Mouse (Mus musculus): Measurements from ENCODE around the gene Nt5c. TPM values are rescaled to one million over a fixed set of nuclear protein-coding genes. Genes with fewer than 3 reads are reported as not detected.
"Not testable (repeated sequence)": the region's sequence is repeated elsewhere in the genome, so short reads cannot be mapped to it uniquely, and the experiment has no call there.

The Nt5c gene
- total RNA-seq, 1 experiment from 2014 or later = 98.6 TPM

DNA sequence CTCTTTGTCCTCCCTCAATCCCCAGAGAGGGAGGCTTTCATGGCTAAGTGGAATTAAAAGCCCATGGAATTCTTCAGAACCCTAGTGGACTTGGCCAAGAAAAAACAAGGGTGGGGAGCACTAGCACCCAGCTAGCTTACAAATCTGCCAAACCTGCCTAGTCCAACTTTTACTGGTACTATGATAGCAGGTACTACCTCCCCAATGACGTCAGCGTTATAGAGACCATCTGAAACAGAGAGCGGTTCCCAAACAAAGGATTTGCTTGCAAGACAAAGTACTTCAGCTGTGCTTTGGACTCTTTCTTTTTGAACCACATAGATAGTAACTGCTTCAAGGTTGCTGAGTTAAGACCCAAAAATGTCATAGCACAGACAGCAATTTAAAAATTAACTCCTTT, 20.3 kb upstream of the Nt5c start:
- no peak for ATAC-seq (replicated peaks; ENCODE audit: low read depth, poor library complexity, severe bottlenecking)

- ATAC-seq (replicated peaks; ENCODE audit: low read depth, poor library complexity, severe bottlenecking) = no peak
Observed at GRCm38 (mm10) chr11:115511121-115511520, 19.5 kb upstream of the Nt5c start.

- ATAC-seq (replicated peaks; ENCODE audit: low read depth, poor library complexity, severe bottlenecking) = no peak
Observed at GRCm38 (mm10) chr11:115510507-115510888, 18.8 kb upstream of the Nt5c start.

DNA sequence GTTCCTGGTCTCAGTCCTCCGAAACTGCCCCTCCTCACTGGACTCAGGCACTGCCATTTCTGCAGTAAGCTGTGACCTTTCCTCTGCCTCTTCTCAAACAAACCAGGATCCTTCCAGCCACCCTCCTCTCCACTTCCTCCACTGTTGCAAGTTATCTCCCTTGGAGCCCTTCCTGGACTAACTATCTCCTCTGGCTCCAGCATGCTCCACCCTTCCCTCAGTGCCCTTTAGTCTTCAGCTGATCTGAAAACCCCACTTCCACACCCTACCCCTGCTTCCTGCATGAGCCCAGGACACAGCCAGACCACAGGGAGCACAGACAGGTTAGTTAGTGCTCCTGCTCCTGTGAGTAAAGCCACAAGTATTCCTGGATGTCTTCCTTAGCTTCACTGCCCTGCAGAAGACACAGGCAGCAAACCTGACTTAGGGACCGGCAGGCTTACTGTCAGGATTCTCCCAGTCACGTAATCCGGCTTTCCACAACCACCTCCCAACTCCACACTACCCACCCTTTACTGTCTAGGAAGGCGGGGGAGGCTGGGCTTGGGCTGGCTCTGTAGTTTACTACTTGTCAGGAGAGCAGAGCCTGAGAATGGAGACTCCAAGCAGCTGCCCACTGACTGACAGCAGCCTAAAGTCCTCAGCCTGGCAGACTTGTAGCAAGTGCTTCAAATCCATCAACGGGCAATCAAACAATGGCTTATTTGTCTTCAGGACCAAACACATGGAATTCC, 18.3 kb upstream of the Nt5c start:
- no peak for ATAC-seq (replicated peaks; ENCODE audit: low read depth, poor library complexity, severe bottlenecking)

- 0 out of 2 replicates have a peak, but pooled peaks have one; percentile 6 for ATAC-seq (replicated peaks; ENCODE audit: low read depth, poor library complexity, severe bottlenecking)
Observed at GRCm38 (mm10) chr11:115508061-115508460, 16.4 kb upstream of the Nt5c start.

DNA sequence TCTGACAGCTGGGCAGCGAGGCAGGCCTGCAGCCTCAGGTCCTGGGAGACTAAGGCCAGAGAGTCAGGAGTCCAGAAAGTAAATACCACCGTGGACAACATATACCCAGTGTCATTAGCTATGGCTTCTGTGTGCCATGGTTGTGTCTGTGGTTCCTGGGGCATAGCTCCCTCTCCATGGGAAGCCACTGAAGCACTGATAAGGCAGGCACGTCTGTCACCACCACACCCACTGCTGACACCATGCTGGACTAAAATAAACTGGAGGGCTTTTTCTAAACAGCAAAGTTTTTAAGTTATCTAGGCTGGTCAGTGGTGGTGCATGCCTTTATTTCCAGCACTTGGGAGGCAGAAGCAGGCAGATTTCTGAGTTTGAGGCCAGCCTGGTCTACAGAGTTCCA, 14.9 kb upstream of the Nt5c start:
- peak; percentile 75 for ATAC-seq (replicated peaks; ENCODE audit: low read depth, poor library complexity, severe bottlenecking)

- no peak for ATAC-seq (replicated peaks; ENCODE audit: low read depth, poor library complexity, severe bottlenecking)
Observed at GRCm38 (mm10) chr11:115502636-115503035, 11.0 kb upstream of the Nt5c start.

DNA sequence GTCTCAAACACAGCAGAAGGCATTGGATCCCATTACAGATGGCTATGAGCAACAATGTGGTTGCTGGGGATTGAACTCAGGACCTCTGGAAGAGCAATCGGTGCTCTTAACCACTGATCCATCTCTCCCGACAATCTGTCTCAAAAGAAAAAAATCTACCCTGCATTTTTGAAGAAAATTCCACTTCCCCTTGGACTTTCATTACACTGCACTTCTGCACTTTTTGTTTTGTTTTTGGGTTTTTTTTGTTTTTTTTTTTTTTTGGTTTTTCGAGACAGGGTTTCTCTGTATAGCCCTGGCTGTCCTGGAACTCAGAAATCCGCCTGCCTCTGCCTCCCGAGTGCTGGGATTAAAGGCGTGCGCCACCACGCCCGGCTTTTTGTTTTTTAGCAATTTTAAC, 4.9 kb upstream of the Nt5c start:
- ATAC-seq (replicated peaks; ENCODE audit: low read depth, poor library complexity, severe bottlenecking) = not testable (repeated sequence)

DNA sequence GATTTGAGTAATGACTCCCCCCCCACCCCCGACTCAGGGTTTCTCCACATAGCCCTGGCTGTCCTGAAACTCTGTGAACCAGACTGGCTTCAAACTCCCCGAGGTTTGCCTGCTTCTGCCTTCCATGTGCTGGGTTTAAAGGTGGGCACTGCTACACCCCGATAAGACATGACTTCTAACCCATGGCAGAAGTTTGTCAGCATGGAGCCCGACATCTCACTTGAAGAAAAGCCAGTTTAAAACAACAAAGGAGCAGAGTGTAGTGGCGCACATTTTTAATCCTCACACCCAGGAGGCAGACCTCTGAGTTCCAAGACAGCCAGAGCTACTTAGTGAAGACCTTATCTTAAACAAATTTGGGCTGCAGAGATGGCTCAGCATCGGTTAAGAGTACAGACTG, 725 bp upstream of the Nt5c start:
- no peak for ATAC-seq (replicated peaks; ENCODE audit: low read depth, poor library complexity, severe bottlenecking)

DNA sequence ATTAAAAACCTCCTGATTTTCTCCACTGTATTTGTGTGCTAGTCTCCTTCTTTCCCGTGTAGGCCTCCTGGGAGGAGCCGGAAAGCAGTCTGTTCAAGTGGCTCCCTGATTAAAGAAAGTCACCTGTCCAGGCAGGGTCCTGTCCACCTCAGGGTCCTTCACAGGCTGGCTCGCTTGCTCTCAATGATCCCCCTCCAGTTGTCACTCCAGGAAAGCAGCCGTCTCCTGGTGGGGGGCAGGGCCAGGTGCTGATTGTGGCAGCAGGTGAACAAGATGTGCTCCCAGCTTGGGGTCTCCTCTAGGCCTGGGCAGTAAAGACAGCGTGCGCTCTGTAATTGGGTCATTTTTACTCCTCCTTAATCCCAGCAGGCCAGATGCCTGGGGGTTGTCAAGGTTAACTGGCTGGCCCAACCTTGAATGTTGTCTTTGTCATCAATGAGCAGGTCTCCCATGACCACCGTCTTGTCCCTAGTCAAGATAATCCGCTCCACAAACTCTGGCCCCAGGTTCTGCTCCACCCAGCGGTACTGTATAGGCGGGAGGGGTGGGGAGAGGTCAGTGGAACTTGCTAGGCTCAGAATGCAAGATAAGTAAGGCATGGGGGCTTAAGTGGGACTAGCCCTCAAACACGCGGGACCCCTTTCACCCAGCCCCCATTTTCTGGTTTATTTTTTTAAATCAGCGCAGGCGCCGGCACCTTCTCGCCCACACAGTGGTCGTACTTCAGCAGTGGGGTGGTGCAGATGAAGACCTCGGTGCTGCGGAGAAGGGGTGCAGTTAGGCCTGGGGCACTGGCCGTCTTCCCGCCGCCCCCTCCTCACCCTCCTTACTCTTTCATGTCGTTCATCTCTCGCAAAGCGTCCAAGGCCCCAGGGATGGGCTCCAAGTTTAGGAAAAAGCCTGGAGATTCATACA, 964 bp downstream of the Nt5c start:
- no peak for ATAC-seq (replicated peaks; ENCODE audit: low read depth, poor library complexity, severe bottlenecking)

DNA sequence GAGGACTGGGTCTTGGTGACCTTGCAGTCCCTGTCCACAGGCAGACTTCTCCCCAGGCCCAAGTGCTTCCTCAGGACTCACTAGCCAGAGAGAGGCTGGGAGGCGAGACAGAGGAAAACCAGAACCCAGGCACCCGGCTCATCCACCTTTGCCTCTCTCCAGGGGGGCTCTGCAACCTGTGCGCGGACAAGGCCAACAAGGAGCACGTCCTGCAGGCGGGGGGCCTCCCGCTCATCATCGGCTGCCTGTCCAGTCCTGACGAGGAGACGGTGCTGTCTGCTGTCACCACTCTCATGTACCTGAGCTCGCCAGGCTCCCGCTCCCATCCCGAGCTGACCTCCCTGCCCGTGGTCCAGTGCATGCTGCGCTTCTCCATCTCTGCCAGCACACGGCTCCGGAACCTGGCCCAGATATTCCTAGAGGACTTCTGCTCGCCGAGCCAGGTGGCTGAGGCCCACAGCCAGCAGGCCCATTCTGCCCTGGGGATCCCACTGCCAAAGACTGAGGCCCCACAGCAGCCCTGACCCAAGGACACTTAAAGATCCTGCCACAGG, 3.0 kb downstream of the Nt5c start:
- ATAC-seq (replicated peaks; ENCODE audit: low read depth, poor library complexity, severe bottlenecking) = no peak

- ATAC-seq (replicated peaks; ENCODE audit: low read depth, poor library complexity, severe bottlenecking) = no peak
Observed at GRCm38 (mm10) chr11:115485155-115485554, 6.5 kb downstream of the Nt5c start.

DNA sequence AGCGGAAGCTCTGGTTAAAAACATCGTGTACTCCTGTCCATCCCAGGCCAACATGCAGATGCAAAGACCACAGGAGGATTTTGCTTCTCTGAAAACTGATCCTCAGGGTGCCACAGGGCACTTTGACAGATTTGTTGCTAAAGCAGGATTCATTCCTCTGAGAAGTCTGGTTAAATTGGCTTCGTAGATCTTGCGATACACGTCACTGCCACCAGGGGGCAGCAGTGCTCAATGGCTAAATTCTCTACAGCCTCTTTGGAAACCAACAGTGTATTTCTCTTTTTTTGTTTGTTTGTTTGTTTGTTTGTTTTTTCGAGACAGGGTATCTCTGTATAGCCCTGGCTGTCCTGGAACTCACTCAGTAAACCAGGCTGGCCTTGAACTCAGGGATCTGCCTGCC, 7.9 kb downstream of the Nt5c start:
- peak; percentile 83 for ATAC-seq (replicated peaks; ENCODE audit: low read depth, poor library complexity, severe bottlenecking)

DNA sequence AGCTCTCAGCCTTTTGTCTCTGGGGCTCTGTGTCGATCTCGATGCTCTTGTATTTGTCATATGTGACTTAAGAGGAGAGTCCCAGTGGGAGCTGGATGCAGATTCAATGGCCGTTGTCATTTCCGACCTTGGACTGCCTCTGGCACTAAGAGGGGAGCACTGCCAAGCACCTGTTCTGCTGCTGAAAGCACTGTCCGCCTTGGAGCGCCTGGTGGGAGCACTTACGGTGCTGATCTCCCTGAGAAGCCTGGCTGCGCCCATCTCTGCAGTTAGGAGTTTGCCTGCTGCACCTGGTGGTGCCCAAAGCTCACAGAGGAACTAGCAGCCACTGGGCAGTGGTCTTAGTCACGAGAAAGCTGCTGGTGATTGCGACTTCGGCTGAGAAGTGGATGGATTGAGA, 8.4 kb downstream of the Nt5c start:
- ATAC-seq (replicated peaks; ENCODE audit: low read depth, poor library complexity, severe bottlenecking) = no peak

DNA sequence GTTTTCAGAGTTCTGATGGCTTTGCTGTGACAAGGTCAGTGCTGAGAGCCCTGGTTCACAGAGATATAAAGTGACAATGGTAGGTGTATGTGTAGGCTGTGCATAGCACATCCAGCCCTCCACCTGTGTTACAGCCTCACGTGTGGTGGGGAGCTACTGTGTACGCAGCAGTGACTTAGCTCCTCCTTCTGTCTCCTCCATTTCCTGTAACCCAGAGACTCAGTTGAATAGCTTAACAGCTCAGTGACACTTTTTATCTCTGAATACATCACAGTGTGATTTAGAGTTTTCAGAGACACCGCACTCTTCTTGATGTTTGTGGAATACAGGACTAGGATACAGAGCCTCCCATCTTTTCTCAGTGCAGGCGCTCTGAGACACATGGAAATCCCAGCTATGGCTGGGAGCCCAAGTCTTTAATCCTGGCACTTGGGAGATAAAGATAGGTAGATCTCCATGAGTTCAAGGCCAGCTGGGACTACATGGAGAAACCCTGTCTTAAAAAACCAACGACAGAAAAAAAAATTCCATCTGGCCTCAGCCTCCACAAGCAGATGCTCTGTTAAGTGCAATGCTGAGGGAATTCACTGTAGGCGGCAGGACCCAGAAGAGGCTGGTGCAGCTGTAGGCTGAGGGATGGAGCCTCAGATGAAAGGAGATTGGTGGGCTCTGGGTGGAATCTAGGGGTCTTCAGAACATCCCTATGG, 10.0 kb downstream of the Nt5c start:
- no peak for ATAC-seq (replicated peaks; ENCODE audit: low read depth, poor library complexity, severe bottlenecking)

GRCm38 (mm10) chr11:115478296-115478938, 13.2 kb downstream of the Nt5c start:
- ATAC-seq (replicated peaks; ENCODE audit: low read depth, poor library complexity, severe bottlenecking) = no peak

DNA sequence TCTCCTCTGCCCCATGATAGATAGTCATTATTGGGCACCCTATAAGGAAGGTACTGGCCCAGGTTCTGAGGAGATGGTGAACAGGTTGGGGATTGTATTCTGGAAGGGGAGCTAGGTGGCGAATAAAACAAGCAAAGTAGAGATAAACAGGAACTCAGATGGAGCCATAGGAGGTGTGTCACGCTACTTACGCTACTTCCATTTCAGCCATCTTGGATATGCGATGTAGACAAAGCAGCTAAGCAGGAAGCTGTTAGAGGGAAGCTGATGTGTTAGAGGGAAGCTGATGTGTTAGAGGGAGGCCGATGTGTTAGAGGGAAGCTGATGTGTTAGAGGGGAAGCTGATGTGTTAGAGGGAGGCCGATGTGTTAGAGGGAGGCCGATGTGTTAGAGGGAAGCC, 14.3 kb downstream of the Nt5c start:
- not testable (repeated sequence) for ATAC-seq (replicated peaks; ENCODE audit: low read depth, poor library complexity, severe bottlenecking)

DNA sequence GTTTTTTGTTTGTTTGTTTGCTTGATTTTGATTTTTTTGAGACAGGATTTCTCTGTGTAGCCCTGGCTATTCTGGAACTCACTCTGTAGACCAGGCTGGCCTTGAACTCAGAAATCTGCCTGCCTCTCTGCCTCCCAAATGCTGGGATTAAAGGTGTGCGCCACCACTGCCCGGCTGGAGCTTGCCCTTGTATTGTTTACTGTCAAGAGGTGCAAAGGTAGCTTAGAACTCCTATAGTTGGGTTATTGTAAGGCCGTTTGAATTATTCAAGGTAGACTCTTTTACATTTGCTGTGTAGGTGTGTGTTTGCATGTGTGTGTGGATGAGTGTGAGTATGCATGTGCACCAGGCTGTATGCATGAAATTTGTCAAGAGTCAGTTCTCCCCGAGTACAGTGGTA, 15.0 kb downstream of the Nt5c start:
- not testable (repeated sequence) for ATAC-seq (replicated peaks; ENCODE audit: low read depth, poor library complexity, severe bottlenecking)

DNA sequence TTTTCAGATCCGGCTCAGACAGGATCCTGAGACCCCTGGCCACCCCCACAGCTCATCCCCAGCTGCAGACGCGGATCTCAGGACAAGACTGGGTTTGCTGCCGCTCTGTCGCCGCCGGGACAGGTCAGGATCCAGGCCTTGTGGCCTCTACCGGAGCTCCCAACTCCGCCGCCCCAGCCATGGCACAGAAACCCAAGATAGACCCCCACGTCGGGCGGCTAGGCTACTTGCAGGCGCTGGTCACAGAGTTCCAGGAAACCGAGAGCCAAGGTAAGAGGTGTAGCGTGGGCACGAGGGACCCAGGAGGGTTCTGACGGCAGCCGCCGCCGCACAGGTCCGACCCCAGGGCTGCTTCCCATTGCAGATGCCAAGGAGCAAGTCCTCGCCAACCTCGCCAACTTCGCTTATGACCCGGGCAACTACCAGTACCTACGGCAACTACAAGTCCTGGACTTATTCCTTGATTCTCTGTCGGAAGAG, 15.9 kb downstream of the Nt5c start:
- ATAC-seq (replicated peaks; ENCODE audit: low read depth, poor library complexity, severe bottlenecking) = no peak

Data from common myeloid progenitor, adult 5-6 weeks (primary cell).